Mouse (Mus musculus): Measurements from ENCODE around the gene Vwa3b.

DNA sequence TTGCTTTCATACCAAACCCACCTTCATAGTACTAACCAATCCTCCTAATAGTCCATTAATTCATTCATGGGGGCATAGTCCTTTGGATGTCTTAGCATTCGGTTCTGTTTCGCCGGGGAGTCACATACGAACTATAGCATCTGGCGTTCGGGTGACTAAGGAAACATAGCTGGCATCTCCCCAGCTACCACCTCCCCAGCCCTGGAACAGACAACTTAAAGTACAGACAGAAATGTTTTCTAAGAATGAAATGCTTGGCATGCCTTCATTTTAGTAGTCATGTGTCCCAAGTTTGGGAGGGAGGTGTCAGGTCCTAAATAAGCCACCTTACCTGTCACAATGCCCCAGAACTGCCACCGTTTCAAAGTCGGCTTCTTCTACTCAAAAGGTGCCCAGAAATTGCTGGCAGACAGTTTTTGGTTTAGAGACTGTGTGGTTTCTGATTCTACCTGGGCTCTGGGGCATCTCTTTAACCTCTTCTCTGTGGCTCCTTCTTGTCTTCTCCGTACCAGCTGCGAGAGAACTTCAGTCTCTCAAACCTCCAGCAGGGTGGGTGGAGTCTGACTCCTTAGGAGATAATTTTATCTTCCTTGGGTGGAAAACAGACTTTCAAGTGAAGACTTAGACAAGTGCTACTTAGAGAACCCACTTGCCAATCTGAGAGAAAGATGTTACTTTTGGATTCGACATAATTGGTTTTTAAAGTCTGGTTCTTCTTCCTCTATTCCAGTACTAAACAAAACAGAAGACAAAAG lies 39.4 kb downstream of the Vwa3b start:
- TF ChIP-seq CTCF (IDR thresholded peaks at IDR 0.05; ENCODE audit: control insufficient read depth, insufficient read depth, low read length) (no peak), POLR2A (IDR thresholded peaks at IDR 0.05; ENCODE audit: borderline replicate concordance, control insufficient read depth, low read depth, low read length) (no peak)

All from bone marrow, adult 2 months (tissue).